Mouse (Mus musculus): Measurements from ENCODE around the gene Tmem223. TPM values are rescaled to one million over a fixed set of nuclear protein-coding genes. Genes with fewer than 3 reads are reported as not detected.

The Tmem223 gene
- total and polyA plus RNA-seq, 3 experiments = 7.5 to 23.2 TPM; not detected in 1

DNA sequence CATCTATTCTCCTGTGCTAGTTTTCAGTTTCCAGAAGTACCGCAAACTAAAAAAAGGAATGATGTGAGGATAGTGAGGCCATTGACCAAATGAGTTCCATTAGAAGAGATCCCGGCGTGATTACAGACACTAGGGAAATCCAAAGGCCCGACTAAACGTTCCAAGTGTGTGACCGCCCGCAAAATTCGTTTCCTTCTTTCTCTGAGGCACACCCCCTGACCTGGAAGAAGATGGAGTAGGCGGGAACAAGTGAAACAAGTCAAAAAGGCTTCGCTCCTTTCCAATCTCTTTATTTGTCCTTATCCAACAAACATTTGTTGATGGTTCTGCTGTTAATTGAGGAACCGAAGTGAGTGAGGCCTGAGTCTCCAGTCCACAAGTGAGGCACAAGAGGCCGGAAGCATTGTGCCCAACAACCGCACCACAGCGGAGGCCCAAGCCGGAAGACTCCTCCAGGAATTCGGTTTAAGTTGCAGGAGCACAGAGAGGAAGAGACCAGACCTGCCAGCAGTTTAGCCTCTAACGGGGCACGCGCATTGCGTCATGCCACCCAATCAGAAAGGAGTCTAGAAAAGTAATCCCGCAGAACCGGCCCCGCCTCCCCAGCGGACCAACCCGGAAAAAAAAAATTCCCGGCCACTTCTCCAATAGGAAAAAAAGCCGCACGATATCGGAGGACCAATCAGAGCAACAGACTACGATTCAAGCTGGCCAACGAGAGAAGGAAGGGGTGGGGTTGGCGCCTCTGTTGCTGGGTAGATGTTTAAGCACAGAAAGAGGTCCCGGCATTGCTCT lies 48.2 kb downstream of the Tmem223 start, which contains the start of gene Ttc9c (continued):
- peak; percentile 72; the same call in 1 of the 2 replicates for TF ChIP-seq MYC (IDR thresholded peaks at IDR 0.05; ENCODE audit: low read depth, low read length)
- TF ChIP-seq USF2 (IDR thresholded peaks at IDR 0.05; ENCODE audit: borderline replicate concordance in 1 of 2, insufficient read depth in 1 of 2, low read depth in 1 of 2, low read length in 2 of 2) = no peak
- no peak for TF ChIP-seq TAL1 (IDR thresholded peaks at IDR 0.05; ENCODE audit: low read length)

DNA sequence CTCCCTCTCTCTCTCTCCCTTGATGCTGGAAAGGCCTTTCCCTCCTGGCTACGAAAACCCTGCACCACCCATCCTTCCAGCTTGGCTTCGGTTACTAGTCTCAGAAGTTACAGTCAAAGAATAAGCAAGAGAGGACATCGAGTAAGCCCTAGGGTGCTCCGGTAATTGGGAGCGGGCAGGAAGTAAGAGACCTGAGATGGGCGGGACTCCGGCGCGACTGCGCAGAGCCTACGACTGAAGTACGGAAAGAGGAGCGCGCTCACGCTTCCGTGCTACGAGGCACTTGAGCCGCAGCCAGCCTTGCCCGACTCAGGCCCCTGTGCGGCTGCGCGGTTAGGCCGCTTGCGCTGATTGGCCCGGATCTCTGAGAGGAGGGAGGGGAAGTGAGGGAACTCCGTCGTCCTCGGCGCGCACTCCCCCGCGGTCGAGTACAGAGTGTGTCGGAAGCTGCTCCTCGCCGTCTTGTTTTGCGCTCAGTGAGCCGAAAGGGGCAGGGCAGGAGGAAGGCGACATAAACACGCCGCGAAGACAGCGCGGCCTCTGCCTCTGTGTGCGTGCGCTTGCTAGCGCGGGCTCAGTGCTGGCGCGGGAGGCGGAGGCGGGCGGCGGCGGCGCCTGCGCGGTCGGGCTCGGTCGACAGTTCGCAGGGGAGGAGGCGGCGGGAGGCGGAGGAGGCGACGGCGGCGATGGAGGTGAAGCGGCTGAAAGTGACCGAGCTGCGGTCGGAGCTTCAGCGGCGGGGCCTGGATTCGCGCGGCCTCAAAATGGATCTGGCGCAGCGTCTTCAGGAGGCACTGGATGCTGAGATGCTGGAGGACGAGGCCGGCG lies 49.0 kb downstream of the Tmem223 start, which contains the start of gene Hnrnpul2:
Gene Hnrnpul2 (plus strand): TSS at position 415 of the 828 bp plus-strand sequence.
- Histone ChIP-seq H3K27me3 (ENCODE audit: control insufficient read depth in 1 of 2, insufficient read depth in 2 of 2, low read length in 2 of 2) (no peaks in the 10 kb centered on the region), H3K36me3 (ENCODE audit: control insufficient read depth in 1 of 2, insufficient read depth in 2 of 2, low read length in 2 of 2) (peaks cover 16 to 29% of the 10 kb centered on the region in 2 experiments), H3K79me2 (ENCODE audit: control insufficient read depth, insufficient read depth, low read length, poor library complexity) (peaks cover 55% of the 10 kb centered on the region), H3K9me3 (replicated peaks; ENCODE audit: insufficient read depth, low read length) (no peaks in the 10 kb centered on the region), H3K4me1 (ENCODE audit: control insufficient read depth in 1 of 2, insufficient read depth in 2 of 2, low read length in 2 of 2) (peaks cover 5 to 11% of the 10 kb centered on the region in 2 experiments; a peak in 3 of 4 replicates), H3K27ac (ENCODE audit: control insufficient read depth, low read depth, low read length) (peak within 1 kb of the TSS; percentile 98), H3K9ac (ENCODE audit: control insufficient read depth, low read depth, low read length, poor library complexity, severe bottlenecking) (peak within 1 kb of the TSS; percentile 93), H3K4me3 (ENCODE audit: control insufficient read depth in 1 of 2, insufficient read depth in 1 of 2, low read depth in 2 of 2, low read length in 2 of 2) (peak within 1 kb of the TSS; percentile 96 to 98)
- peak; percentile 100 for DNase-seq (ENCODE audit: low read depth, low spot score)
- TF ChIP-seq POLR2AphosphoS2 (IDR thresholded peaks at IDR 0.05; ENCODE audit: low read length) = peak; percentile 94
- no peak for TF ChIP-seq MEF2A (IDR thresholded peaks at IDR 0.05; ENCODE audit: extremely low read depth, insufficient replicate concordance, low read depth, low read length, poor library complexity, severe bottlenecking)
- no peak for TF ChIP-seq MAFK (IDR thresholded peaks at IDR 0.05; ENCODE audit: borderline replicate concordance, low read depth, low read length)
- peak; percentile 55; the same call in 1 of the 2 replicates for TF ChIP-seq TCF12 (IDR thresholded peaks at IDR 0.05; ENCODE audit: low read depth, low read length)
- peak; percentile 87 to 91 for TF ChIP-seq POLR2A (IDR thresholded peaks at IDR 0.05; ENCODE audit: control insufficient read depth in 1 of 2, insufficient read depth in 1 of 2, low read depth in 1 of 2, low read length in 2 of 2, poor library complexity in 1 of 2)
- TF ChIP-seq ZKSCAN1 (IDR thresholded peaks at IDR 0.05; ENCODE audit: low read depth, low read length) = no peak
- peak; percentile 89 for TF ChIP-seq ELF1 (IDR thresholded peaks at IDR 0.05; ENCODE audit: low read depth, low read length)
- no peak for TF ChIP-seq TAL1 (IDR thresholded peaks at IDR 0.05; ENCODE audit: low read length)
- TF ChIP-seq JUND (IDR thresholded peaks at IDR 0.05; ENCODE audit: low read depth, low read length) = no peak
- 0 out of 2 replicates have a peak, but pooled peaks have one; percentile 52 for TF ChIP-seq UBTF (IDR thresholded peaks at IDR 0.05; ENCODE audit: borderline replicate concordance, insufficient read depth, low read depth, low read length)
- peak; percentile 53 for TF ChIP-seq KAT2A (conservative IDR thresholded peaks at IDR 0.05; ENCODE audit: low read depth, low read length)
- TF ChIP-seq SIN3A (IDR thresholded peaks at IDR 0.05; ENCODE audit: low read length) = peak; percentile 88
- TF ChIP-seq CHD2 (IDR thresholded peaks at IDR 0.05; ENCODE audit: low read length) = no peak
- peak; percentile 61; the same call in 1 of the 2 replicates for TF ChIP-seq E2F4 (IDR thresholded peaks at IDR 0.05; ENCODE audit: borderline replicate concordance, low read depth, low read length)
- TF ChIP-seq BHLHE40 (IDR thresholded peaks at IDR 0.05; ENCODE audit: borderline replicate concordance, low read depth, low read length) = 0 out of 2 replicates have a peak, but pooled peaks have one; percentile 12
- TF ChIP-seq CTCF (IDR thresholded peaks at IDR 0.05 in 2 of 3, conservative IDR thresholded peaks at IDR 0.05 in 1 of 3; ENCODE audit: control insufficient read depth in 1 of 3, insufficient read depth in 1 of 3, low read depth in 2 of 3, low read length in 3 of 3, poor library complexity in 1 of 3, severe bottlenecking in 1 of 3) = no peak
- no peak for TF ChIP-seq MYB (IDR thresholded peaks at IDR 0.05; ENCODE audit: low read depth, low read length)
- TF ChIP-seq MAX (IDR thresholded peaks at IDR 0.05; ENCODE audit: low read length) = peak; percentile 77; the same call in 1 of the 2 replicates
- TF ChIP-seq ZMIZ1 (IDR thresholded peaks at IDR 0.05; ENCODE audit: low read depth, low read length) = peak; percentile 91; the same call in 1 of the 2 replicates
- TF ChIP-seq GATA1 (IDR thresholded peaks at IDR 0.05; ENCODE audit: low read depth, low read length) = no peak
- no peak for TF ChIP-seq RAD21 (IDR thresholded peaks at IDR 0.05; ENCODE audit: low read depth, low read length)
- TF ChIP-seq ETS1 (IDR thresholded peaks at IDR 0.05; ENCODE audit: low read depth, low read length) = peak; percentile 40
- no peak for TF ChIP-seq USF2 (IDR thresholded peaks at IDR 0.05; ENCODE audit: borderline replicate concordance in 1 of 2, insufficient read depth in 1 of 2, low read depth in 1 of 2, low read length in 2 of 2)
- peak; percentile 93 for TF ChIP-seq MXI1 (IDR thresholded peaks at IDR 0.05; ENCODE audit: low read depth, low read length)
- TF ChIP-seq USF1 (IDR thresholded peaks at IDR 0.05; ENCODE audit: low read depth, low read length) = 0 out of 2 replicates have a peak, but pooled peaks have one; percentile 13
- 0 out of 2 replicates have a peak, but pooled peaks have one; percentile 30 for TF ChIP-seq CHD1 (IDR thresholded peaks at IDR 0.05; ENCODE audit: low read depth, low read length)
- TF ChIP-seq MYC (IDR thresholded peaks at IDR 0.05; ENCODE audit: low read depth, low read length) = peak; percentile 31; the same call in 1 of the 2 replicates
- TF ChIP-seq MAZ (IDR thresholded peaks at IDR 0.05; ENCODE audit: low read depth, low read length) = 0 out of 2 replicates have a peak, but pooled peaks have one; percentile 67
- TF ChIP-seq POLR2AphosphoS5 (IDR thresholded peaks at IDR 0.05; ENCODE audit: borderline replicate concordance, low read depth, low read length) = peak; percentile 92; the same call in 1 of the 2 replicates
- TF ChIP-seq TBP (IDR thresholded peaks at IDR 0.05; ENCODE audit: low read depth, low read length) = peak; percentile 59

Measured in MEL (cell line).